Mouse (Mus musculus) regulatory T cell (primary cell): Measurements from ENCODE around the gene Gm17087.

Experiments
- in situ Hi-C: fragments of 300-600 bp; cut with MboI, MseI; formaldehyde crosslinking; loops from one replicate; pipeline ENCODE4 v1.15.1; 2025; ENCODE audit warnings: high pct_unique_total_duplicates

Gene Gm17087

GRCm38 (mm10) chr17:8566850-8567249 lies at the start of gene Gm17087:
Gene Gm17087 (minus strand): TSS chr17:8566950.
- in situ Hi-C loops, result no loop called here

- in situ Hi-C loops, result loop anchor here (5.0 kb wide), 1 partner anchor 318 kb away; no protein-coding TSS in a partner anchor
Observed at GRCm38 (mm10) chr17:8613882-8614551, 47.3 kb upstream of the Gm17087 start.

- in situ Hi-C loops, result loop anchor here (5.0 kb wide), 1 partner anchor 320 kb away; no protein-coding TSS in a partner anchor
Observed at GRCm38 (mm10) chr17:8611916-8612315, 45.2 kb upstream of the Gm17087 start.

- in situ Hi-C loops, result no loop called here
Observed at GRCm38 (mm10) chr17:8606695-8607094, 39.9 kb upstream of the Gm17087 start.

GRCm38 (mm10) chr17:8605921-8606320 lies 39.2 kb upstream of the Gm17087 start:
- in situ Hi-C loops, result no loop called here

- in situ Hi-C loops, result no loop called here
Observed at GRCm38 (mm10) chr17:8602976-8603375, 36.2 kb upstream of the Gm17087 start.

GRCm38 (mm10) chr17:8597790-8598189 lies 31.0 kb upstream of the Gm17087 start:
- in situ Hi-C loops, result no loop called here

GRCm38 (mm10) chr17:8592427-8593277 lies 25.9 kb upstream of the Gm17087 start:
- in situ Hi-C loops, result loop anchor here (5.0 kb wide), 1 partner anchor 125 kb away; no protein-coding TSS in a partner anchor

- in situ Hi-C loops, result no loop called here
Observed at GRCm38 (mm10) chr17:8581579-8581978, 14.8 kb upstream of the Gm17087 start.

GRCm38 (mm10) chr17:8580360-8580759 lies 13.6 kb upstream of the Gm17087 start:
- in situ Hi-C loops, result no loop called here

- in situ Hi-C loops, result no loop called here
Observed at GRCm38 (mm10) chr17:8573542-8574260, 7.0 kb upstream of the Gm17087 start.

GRCm38 (mm10) chr17:8562886-8563280 lies 3.9 kb downstream of the Gm17087 start:
- in situ Hi-C loops, result no loop called here

GRCm38 (mm10) chr17:8562101-8562885 lies 4.5 kb downstream of the Gm17087 start:
- in situ Hi-C loops, result no loop called here

GRCm38 (mm10) chr17:8557926-8558325 lies 8.8 kb downstream of the Gm17087 start:
- in situ Hi-C loops, result no loop called here

- in situ Hi-C loops, result no loop called here
Observed at GRCm38 (mm10) chr17:8556223-8556622, 10.5 kb downstream of the Gm17087 start.

- in situ Hi-C loops, result no loop called here
Observed at GRCm38 (mm10) chr17:8555785-8556184, 11.0 kb downstream of the Gm17087 start.

- in situ Hi-C loops, result no loop called here
Observed at GRCm38 (mm10) chr17:8554219-8554618, 12.5 kb downstream of the Gm17087 start.

- in situ Hi-C loops, result no loop called here
Observed at GRCm38 (mm10) chr17:8553601-8554000, 13.1 kb downstream of the Gm17087 start.

GRCm38 (mm10) chr17:8552346-8553035 lies 14.3 kb downstream of the Gm17087 start:
- in situ Hi-C loops, result no loop called here

GRCm38 (mm10) chr17:8551641-8552040 lies 15.1 kb downstream of the Gm17087 start:
- in situ Hi-C loops, result no loop called here

- in situ Hi-C loops, result no loop called here
Observed at GRCm38 (mm10) chr17:8548733-8549132, 18.0 kb downstream of the Gm17087 start.
